Mouse (Mus musculus): ENCODE data around the gene Ccdc43.

DNA sequence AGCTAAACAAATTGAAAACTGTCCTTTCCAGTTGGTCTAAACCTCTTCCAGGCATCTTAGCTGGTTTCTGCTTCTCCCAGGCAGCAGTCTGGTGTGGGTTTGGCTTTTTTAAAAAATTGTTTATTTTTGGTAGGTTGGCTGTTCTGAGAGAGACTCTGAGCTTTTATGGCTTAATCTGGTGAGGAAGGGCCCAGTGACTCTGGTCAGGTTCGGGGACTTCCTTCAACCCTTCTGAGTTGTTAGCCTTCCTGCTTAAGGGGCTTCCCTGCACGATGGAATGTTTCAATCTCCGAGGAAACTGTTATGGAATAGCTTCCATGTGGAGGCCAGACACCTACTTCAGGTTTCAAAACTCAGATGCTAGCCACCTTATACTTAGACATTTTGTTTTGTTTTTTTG is 34.2 kb downstream of the Ccdc43 start, which contains the start of gene Meioc:
- TF ChIP-seq CTCF (IDR thresholded peaks at IDR 0.05; ENCODE audit: borderline replicate concordance, extremely low read depth, insufficient read depth, insufficient read length) (no peak), POLR2A (IDR thresholded peaks at IDR 0.05; ENCODE audit: borderline replicate concordance, extremely low read depth, insufficient read depth, insufficient read length, poor library complexity, severe bottlenecking) (no peak)
